In the genomic region with DNA sequence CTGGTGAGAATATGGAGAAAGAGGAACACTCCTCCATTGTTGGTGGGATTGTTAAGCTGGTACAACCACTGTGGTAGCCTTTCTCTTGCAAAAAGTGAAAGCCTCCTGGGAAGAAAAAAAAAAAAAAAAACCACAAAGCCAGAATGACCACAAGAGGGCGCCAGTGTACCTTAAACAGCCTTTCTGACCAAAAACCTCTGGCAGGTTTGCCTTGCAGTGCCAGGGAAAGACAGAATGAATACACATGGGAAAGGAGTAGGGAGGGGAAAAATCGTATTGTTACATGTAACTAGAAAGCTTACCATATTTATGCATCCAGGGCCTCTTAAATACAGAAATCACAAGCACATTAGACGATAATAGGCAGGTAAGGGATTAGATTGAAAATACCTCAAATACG, we compare ENCODE assay signal across 8 mouse cellular contexts.
DNase-seq lines count a peak whose midpoint lies in the region; ATAC-seq lines count a peak whose summit lies in the region.

No protein-coding gene starts in this region.

- ATAC-seq in intestine, embryonic 14.5 days (replicated peaks; ENCODE audit: low FRiP score, low TSS enrichment, low read depth) = no peak
- ATAC-seq in intestine, embryonic 15.5 days = no peak

- H3K27me3 ChIP-seq in intestine, embryonic 14.5 days (replicated peaks; ENCODE audit: control insufficient read depth, insufficient read depth, low read length) = no peaks in the 10 kb centered on the region
- H3K27me3 ChIP-seq in intestine, embryonic 15.5 days (replicated peaks) = no peaks in the 10 kb centered on the region

- 0 out of 2 replicates have a peak, but pooled peaks cover 3% of the 10 kb centered on the region for H3K9me3 ChIP-seq in intestine, embryonic 14.5 days (ENCODE audit: control insufficient read depth, low read length)
- H3K9me3 ChIP-seq in intestine, embryonic 15.5 days = no peaks in the 10 kb centered on the region

- H3K4me2 ChIP-seq in intestine, embryonic 14.5 days (ENCODE audit: low read length) = no peak overlapping the region
- H3K4me2 ChIP-seq in intestine, embryonic 15.5 days (replicated peaks) = no peak overlapping the region

- DNase-seq in intestine, embryonic 14.5 days (ENCODE audit: low spot score) = peak; percentile 84
- DNase-seq in MN1 (ENCODE audit: low spot score) = peak; percentile 80
- peak; percentile 50 for DNase-seq in cerebellum, adult 9-10 months
- peak; percentile 61 to 77 for DNase-seq in heart, postnatal 14 days
- DNase-seq in left cerebral cortex, postnatal 25 days (ENCODE audit: low spot score in 2 of 2) = peak; percentile 52 to 67
- DNase-seq in natural killer cell, adult 2 months (ENCODE audit: low spot score in 2 of 2) = peak; percentile 1 to 14
- DNase-seq in T-cell, adult 2 months (ENCODE audit: low spot score) = no peak

- no peak overlapping the region for H3K27ac ChIP-seq in intestine, embryonic 14.5 days (ENCODE audit: low read depth)
- no peak overlapping the region for H3K27ac ChIP-seq in intestine, embryonic 15.5 days

- intact Hi-C loops in heart, postnatal 14 days (cut with DNase I) = loop anchor here (2.0 to 10.0 kb wide), 5 partner anchors 85 to 1231 kb away; no protein-coding TSS in a partner anchor
- intact Hi-C loops in left cerebral cortex, postnatal 25 days (cut with DNase I) = loop anchor here (2.0 to 10.0 kb wide), 4 partner anchors 132 to 1041 kb away; partner anchors contain the start of gene Ephb1

- WGBS in intestine, embryonic 14.5 days = 40% methylated on average over 4 of the region's 4 CpGs
- 37% methylated on average over 4 of the region's 4 CpGs for WGBS in intestine, embryonic 15.5 days

- H3K4me1 ChIP-seq in intestine, embryonic 14.5 days (replicated peaks; ENCODE audit: control insufficient read depth, insufficient read depth, low read length) = no peaks in the 10 kb centered on the region
- no peaks in the 10 kb centered on the region for H3K4me1 ChIP-seq in intestine, embryonic 15.5 days (replicated peaks)

- H3K9ac ChIP-seq in intestine, embryonic 14.5 days (ENCODE audit: low read length) = no peak overlapping the region
- no peak overlapping the region for H3K9ac ChIP-seq in intestine, embryonic 15.5 days

- no peaks in the 10 kb centered on the region for H3K36me3 ChIP-seq in intestine, embryonic 14.5 days (ENCODE audit: control insufficient read depth, insufficient read depth, low read length)
- H3K36me3 ChIP-seq in intestine, embryonic 15.5 days = no peaks in the 10 kb centered on the region

- no peak overlapping the region for H3K4me3 ChIP-seq in intestine, embryonic 14.5 days (ENCODE audit: low read depth, low read length)
- H3K4me3 ChIP-seq in intestine, embryonic 15.5 days (replicated peaks) = no peak overlapping the region
